Mouse (Mus musculus) liver, embryonic 13.5 days (tissue): ENCODE measurements at regions not wholly inside any gene's neighbourhood (a gene's known extent, or its start where the extent isn't known, plus 50 kb on each side); places are given as distances from the start of the nearest gene placed in this dataset.
A peak's percentile ranks its signal among the peaks of the same experiment; 100 is the strongest.

ENCODE experiments used
- ATAC-seq: fragments of 200-750 bp; cut with Nextera tagmentation; 2 replicates; pipeline ENCODE4 v1.8.0; 2017; ENCODE audit warnings: low read depth, mild to moderate bottlenecking, moderate number of reproducible peaks, moderate library complexity
- DNase-seq: peaks from one replicate; pipeline ENCODE4 v3.0.0; 2022
- H3K27ac ChIP-seq: fragments of 300-500 bp; sonication (generic); 2 replicates; pipeline ENCODE4 v1.5.1; 2015; ENCODE audit warnings: moderate library complexity, mild to moderate bottlenecking, inconsistent platforms
- H3K27me3 ChIP-seq: fragments of 300-500 bp; sonication (generic); 2 replicates; pipeline ENCODE4 v1.6.1; 2015; ENCODE audit warnings: mild to moderate bottlenecking, inconsistent platforms
- H3K36me3 ChIP-seq: fragments of 300-500 bp; sonication (generic); 2 replicates; pipeline ENCODE4 v1.6.1; 2015; ENCODE audit warnings: mild to moderate bottlenecking, inconsistent platforms
- H3K4me1 ChIP-seq: fragments of 300-500 bp; sonication (generic); replicated peaks from 2 replicates; pipeline ENCODE4 v1.6.1; 2015; ENCODE audit warnings: inconsistent platforms
- H3K4me2 ChIP-seq: fragments of 300-500 bp; sonication (generic); 2 replicates; pipeline ENCODE4 v1.6.1; 2015; ENCODE audit warnings: inconsistent platforms, mild to moderate bottlenecking, moderate library complexity
- H3K4me3 ChIP-seq: fragments of 300-500 bp; sonication (generic); replicated peaks from 2 replicates; pipeline ENCODE4 v1.5.1; 2015; ENCODE audit warnings: mild to moderate bottlenecking, inconsistent platforms
- H3K9ac ChIP-seq: fragments of 300-500 bp; sonication (generic); 2 replicates; pipeline ENCODE4 v1.6.1; 2015; ENCODE audit warnings: mild to moderate bottlenecking, inconsistent platforms
- H3K9me3 ChIP-seq: fragments of 300-500 bp; sonication (generic); replicated peaks from 2 replicates; pipeline ENCODE4 v1.6.1; 2016; ENCODE audit warnings: inconsistent platforms
- WGBS: fragments of 180-500 bp; shearing (Covaris S2); methylation state at CpG from one replicate; pipeline ENCODE4 v1.1.7; 2015; ENCODE audit not compliant: insufficient replicate concordance; 5-methylcytosine and 5-hydroxymethylcytosine counted together

- Histone ChIP-seq H3K9ac (no peak overlapping the region), H3K4me2 (no peak overlapping the region), H3K27ac (no peak overlapping the region), H3K27me3 (no peaks in the 10 kb centered on the region), H3K9me3 (no peaks in the 10 kb centered on the region), H3K36me3 (no peaks in the 10 kb centered on the region), H3K4me1 (no peaks in the 10 kb centered on the region), H3K4me3 (no peak overlapping the region)
- 62% methylated on average over 4 of the region's 4 CpGs for WGBS
- DNase-seq (no peak), ATAC-seq (no peak)
Observed at GRCm38 (mm10) chr1:81581208-81581607, 504.5 kb downstream of the Nyap2 start.

- DNase-seq (no peak), ATAC-seq (no peak)
- H3K27ac ChIP-seq: no peak overlapping the region
- no peak overlapping the region for H3K9ac ChIP-seq
- no peaks in the 10 kb centered on the region for H3K27me3 ChIP-seq
- no peaks in the 10 kb centered on the region for H3K4me1 ChIP-seq
- H3K9me3 ChIP-seq: no peaks in the 10 kb centered on the region
- H3K4me3 ChIP-seq: no peak overlapping the region
- WGBS: 58% methylated on average over 11 of the region's 11 CpGs
- H3K36me3 ChIP-seq: no peaks in the 10 kb centered on the region
- H3K4me2 ChIP-seq: no peak overlapping the region
Observed at GRCm38 (mm10) chr1:81587780-81588307, 511.1 kb downstream of the Nyap2 start.

GRCm38 (mm10) chr1:81591623-81592022 lies 514.9 kb downstream of the Nyap2 start:
- DNase-seq (no peak), ATAC-seq (no peak)
- Histone ChIP-seq H3K36me3 (no peaks in the 10 kb centered on the region), H3K9ac (no peak overlapping the region), H3K9me3 (no peaks in the 10 kb centered on the region), H3K4me2 (no peak overlapping the region), H3K27ac (no peak overlapping the region), H3K4me1 (no peaks in the 10 kb centered on the region), H3K4me3 (no peak overlapping the region), H3K27me3 (no peaks in the 10 kb centered on the region)
- WGBS: 69% methylated on average over 5 of the region's 5 CpGs

GRCm38 (mm10) chr1:81593280-81594182 lies 516.8 kb downstream of the Nyap2 start:
- ATAC-seq (no peak), DNase-seq (no peak)
- Histone ChIP-seq H3K27me3 (no peaks in the 10 kb centered on the region), H3K4me2 (0 out of 2 replicates have a peak overlapping the region, but pooled peaks have one; percentile 6), H3K4me3 (no peak overlapping the region), H3K9ac (no peak overlapping the region), H3K36me3 (no peaks in the 10 kb centered on the region), H3K9me3 (no peaks in the 10 kb centered on the region), H3K4me1 (no peaks in the 10 kb centered on the region), H3K27ac (no peak overlapping the region)
- WGBS: 10% methylated on average over 19 of the region's 19 CpGs

- H3K4me1 ChIP-seq: no peaks in the 10 kb centered on the region
- H3K4me3 ChIP-seq: no peak overlapping the region
- H3K9ac ChIP-seq: no peak overlapping the region
- 13% methylated on average over 5 of the region's 5 CpGs for WGBS
- no peaks in the 10 kb centered on the region for H3K27me3 ChIP-seq
- DNase-seq: no peak
- no peak overlapping the region for H3K4me2 ChIP-seq
- ATAC-seq: no peak
- no peaks in the 10 kb centered on the region for H3K9me3 ChIP-seq
- no peaks in the 10 kb centered on the region for H3K36me3 ChIP-seq
- no peak overlapping the region for H3K27ac ChIP-seq
Observed at GRCm38 (mm10) chr1:81594183-81594515, 517.4 kb downstream of the Nyap2 start.

- Histone ChIP-seq H3K4me2 (no peak overlapping the region), H3K4me1 (no peaks in the 10 kb centered on the region), H3K36me3 (no peaks in the 10 kb centered on the region), H3K27me3 (no peaks in the 10 kb centered on the region), H3K27ac (no peak overlapping the region), H3K9me3 (no peaks in the 10 kb centered on the region), H3K9ac (no peak overlapping the region), H3K4me3 (no peak overlapping the region)
- no peak for DNase-seq
- ATAC-seq: no peak
- WGBS: 42% methylated on average over 3 of the region's 3 CpGs
Observed at GRCm38 (mm10) chr1:81594606-81595005, 517.9 kb downstream of the Nyap2 start.

- no peak overlapping the region for H3K4me2 ChIP-seq
- DNase-seq: no peak
- no peak for ATAC-seq
- H3K4me3 ChIP-seq: no peak overlapping the region
- no peaks in the 10 kb centered on the region for H3K27me3 ChIP-seq
- no peaks in the 10 kb centered on the region for H3K36me3 ChIP-seq
- WGBS: 41% methylated on average over 1 of the region's 1 CpGs
- no peak overlapping the region for H3K9ac ChIP-seq
- no peaks in the 10 kb centered on the region for H3K4me1 ChIP-seq
- no peaks in the 10 kb centered on the region for H3K9me3 ChIP-seq
- no peak overlapping the region for H3K27ac ChIP-seq
Observed at GRCm38 (mm10) chr1:81608772-81609171, 532.0 kb downstream of the Nyap2 start.

GRCm38 (mm10) chr1:81618880-81619279 lies 542.1 kb downstream of the Nyap2 start:
- Histone ChIP-seq H3K4me3 (no peak overlapping the region), H3K36me3 (no peaks in the 10 kb centered on the region), H3K27ac (no peak overlapping the region), H3K4me1 (no peaks in the 10 kb centered on the region), H3K9me3 (no peaks in the 10 kb centered on the region), H3K4me2 (no peak overlapping the region), H3K27me3 (no peaks in the 10 kb centered on the region), H3K9ac (no peak overlapping the region)
- DNase-seq: no peak
- ATAC-seq: no peak
- whole genome bisulfite sequencing: 47% methylated on average over 2 of the region's 2 CpGs

- ATAC-seq (no peak), DNase-seq (no peak)
- Histone ChIP-seq H3K36me3 (no peaks in the 10 kb centered on the region), H3K9me3 (no peaks in the 10 kb centered on the region), H3K27me3 (no peaks in the 10 kb centered on the region), H3K9ac (no peak overlapping the region), H3K4me2 (no peak overlapping the region), H3K4me1 (no peaks in the 10 kb centered on the region), H3K4me3 (no peak overlapping the region), H3K27ac (no peak overlapping the region)
- WGBS: 71% methylated on average over 4 of the region's 4 CpGs
Observed at GRCm38 (mm10) chr1:81624141-81624540, 547.4 kb downstream of the Nyap2 start.

GRCm38 (mm10) chr1:81632704-81633103 lies 556.0 kb downstream of the Nyap2 start:
- Histone ChIP-seq H3K27me3 (no peaks in the 10 kb centered on the region), H3K4me2 (no peak overlapping the region), H3K9me3 (no peaks in the 10 kb centered on the region), H3K4me3 (no peak overlapping the region), H3K9ac (no peak overlapping the region), H3K4me1 (no peaks in the 10 kb centered on the region), H3K36me3 (no peaks in the 10 kb centered on the region), H3K27ac (no peak overlapping the region)
- no peak for DNase-seq
- 37% methylated on average over 1 of the region's 1 CpGs for WGBS
- no peak for ATAC-seq

GRCm38 (mm10) chr1:81637357-81637756 lies 560.6 kb downstream of the Nyap2 start:
- H3K27ac ChIP-seq: no peak overlapping the region
- H3K9ac ChIP-seq: no peak overlapping the region
- H3K4me3 ChIP-seq: no peak overlapping the region
- no peaks in the 10 kb centered on the region for H3K9me3 ChIP-seq
- DNase-seq (no peak), ATAC-seq (no peak)
- no peaks in the 10 kb centered on the region for H3K27me3 ChIP-seq
- no peaks in the 10 kb centered on the region for H3K4me1 ChIP-seq
- 66% methylated on average over 5 of the region's 5 CpGs for WGBS
- no peaks in the 10 kb centered on the region for H3K36me3 ChIP-seq
- H3K4me2 ChIP-seq: no peak overlapping the region
